Mouse (Mus musculus) hindbrain, embryonic 11.5 days (tissue): Measurements from ENCODE around the gene Sclt1. TPM values are rescaled to one million over a fixed set of nuclear protein-coding genes. Genes with fewer than 3 reads are reported as not detected.
"Not testable (repeated sequence)": the region's sequence is repeated elsewhere in the genome, so short reads cannot be mapped to it uniquely, and the experiment has no call there.

Source experiments
- ATAC-seq: fragments of 200-750 bp; cut with Nextera tagmentation; 2 replicates; pipeline ENCODE4 v1.8.0; 2017; ENCODE audit warnings: mild to moderate bottlenecking, moderate TSS enrichment, moderate library complexity; ENCODE audit not compliant: low FRiP score
- DNase-seq: peaks from one replicate; pipeline ENCODE4 v3.0.0-alpha.2; 2015; ENCODE audit warnings: low spot score
- H3K27ac ChIP-seq: fragments of 300-500 bp; sonication (generic); 2 replicates; pipeline ENCODE4 v1.5.1; 2014; ENCODE audit warnings: mild to moderate bottlenecking, low read depth, low read length
- H3K27me3 ChIP-seq: fragments of 300-500 bp; sonication (generic); 2 replicates; pipeline ENCODE4 v1.6.1; 2014; ENCODE audit warnings: mild to moderate bottlenecking, low read length, moderate library complexity, mixed read lengths; ENCODE audit not compliant: control insufficient read depth, insufficient read depth
- H3K36me3 ChIP-seq: fragments of 300-500 bp; sonication (generic); 2 replicates; pipeline ENCODE4 v1.6.1; 2014; ENCODE audit warnings: mild to moderate bottlenecking, low read length, moderate library complexity, mixed read lengths; ENCODE audit not compliant: control insufficient read depth, insufficient read depth
- H3K4me1 ChIP-seq: fragments of 300-500 bp; sonication (generic); replicated peaks from 2 replicates; pipeline ENCODE4 v1.6.1; 2014; ENCODE audit warnings: low read length, mixed read lengths; ENCODE audit not compliant: control insufficient read depth, insufficient read depth
- H3K4me2 ChIP-seq: fragments of 300-500 bp; sonication (generic); replicated peaks from 2 replicates; pipeline ENCODE4 v1.6.1; 2014; ENCODE audit warnings: mild to moderate bottlenecking, low read depth, low read length
- H3K4me3 ChIP-seq: fragments of 300-500 bp; sonication (generic); 2 replicates; pipeline ENCODE4 v1.5.1; 2014; ENCODE audit warnings: low read depth, low read length
- H3K9ac ChIP-seq: fragments of 300-500 bp; sonication (generic); 2 replicates; pipeline ENCODE4 v1.6.1; 2014; ENCODE audit warnings: low read depth, low read length
- H3K9me3 ChIP-seq: fragments of 300-500 bp; sonication (generic); 2 replicates; pipeline ENCODE4 v1.6.1; 2016; ENCODE audit warnings: low read length; ENCODE audit not compliant: control insufficient read depth
- WGBS: fragments of 180-500 bp; shearing (Covaris S2); extraction: QIAGEN DNeasy Blood & Tissue Kit; methylation state at CpG from one replicate; pipeline ENCODE4 v1.1.7; 2014; 5-methylcytosine and 5-hydroxymethylcytosine counted together
- polyA plus RNA-seq: library from polyadenylated mRNA; unstranded; fragments of >200 nt; fragmentation: Nextera tagmentation; extraction: Ambion mirVana; gene quantifications from 2 replicates; pipeline ENCODE4 v1.2.1, GENCODE M21; 2014

Gene Sclt1
- 24.4 and 31.0 TPM in 2 replicates for polyA plus RNA-seq

GRCm38 (mm10) chr3:41742278-41742934, at the start of gene Sclt1, which contains the start of gene D3Ertd751e:
Sclt1 (minus strand) TSS chr3:41742514.
D3Ertd751e (plus strand) TSS chr3:41742611.
- WGBS: 0% methylated on average over 59 of the region's 66 CpGs
- 0 out of 2 replicates have a peak, but pooled peaks cover 2% of the 10 kb centered on the region for H3K4me1 ChIP-seq
- no peaks in the 10 kb centered on the region for H3K27me3 ChIP-seq
- peak within 1 kb of the TSS; percentile 73 for H3K4me3 ChIP-seq
- H3K9ac ChIP-seq: peak within 1 kb of the TSS; percentile 74
- H3K9me3 ChIP-seq: no peaks in the 10 kb centered on the region
- H3K27ac ChIP-seq: peak within 1 kb of the TSS; percentile 95
- H3K36me3 ChIP-seq: no peaks in the 10 kb centered on the region
- DNase-seq: peak; percentile 97
- peak; percentile 99 for ATAC-seq
- peak within 1 kb of the TSS; percentile 59 for H3K4me2 ChIP-seq

GRCm38 (mm10) chr3:41762091-41762490, 19.8 kb upstream of the Sclt1 start:
- Histone ChIP-seq H3K4me2 (no peak overlapping the region), H3K36me3 (no peaks in the 10 kb centered on the region), H3K4me3 (no peak overlapping the region), H3K27ac (no peak overlapping the region), H3K9ac (no peak overlapping the region), H3K4me1 (no peaks in the 10 kb centered on the region), H3K9me3 (no peaks in the 10 kb centered on the region), H3K27me3 (no peaks in the 10 kb centered on the region)
- no peak for ATAC-seq
- WGBS: 87% methylated on average over 3 of the region's 3 CpGs
- no peak for DNase-seq

- Histone ChIP-seq H3K9ac (no peak overlapping the region), H3K4me1 (no peaks in the 10 kb centered on the region), H3K4me2 (no peak overlapping the region), H3K4me3 (no peak overlapping the region), H3K9me3 (no peaks in the 10 kb centered on the region), H3K27ac (no peak overlapping the region), H3K36me3 (no peaks in the 10 kb centered on the region), H3K27me3 (no peaks in the 10 kb centered on the region)
- ATAC-seq (no peak), DNase-seq (no peak)
- 79% methylated on average over 2 of the region's 2 CpGs for WGBS
These were observed 12.2 kb upstream of the Sclt1 start for GRCm38 (mm10) chr3:41754556-41754955.

- Histone ChIP-seq H3K9me3 (no peaks in the 10 kb centered on the region), H3K9ac (no peak overlapping the region), H3K4me1 (0 out of 2 replicates have a peak, but pooled peaks cover 2% of the 10 kb centered on the region), H3K4me3 (no peak overlapping the region), H3K27me3 (no peaks in the 10 kb centered on the region), H3K36me3 (no peaks in the 10 kb centered on the region), H3K27ac (no peak overlapping the region), H3K4me2 (peak overlapping the region; percentile 59; the same call in 1 of the 2 replicates)
- WGBS: 48% methylated on average over 6 of the region's 6 CpGs
- no peak for ATAC-seq
- no peak for DNase-seq
These were observed 1.1 kb upstream of the Sclt1 start for GRCm38 (mm10) chr3:41743436-41743835.

GRCm38 (mm10) chr3:41741601-41742277, 575 bp downstream of the Sclt1 start:
- H3K9ac ChIP-seq: peak overlapping the region; percentile 74
- DNase-seq (no peak), ATAC-seq (no peak)
- 1% methylated on average over 39 of the region's 39 CpGs for WGBS
- peak overlapping the region; percentile 95 for H3K27ac ChIP-seq
- peak overlapping the region; percentile 73 for H3K4me3 ChIP-seq
- H3K36me3 ChIP-seq: no peaks in the 10 kb centered on the region
- no peaks in the 10 kb centered on the region for H3K9me3 ChIP-seq
- no peaks in the 10 kb centered on the region for H3K27me3 ChIP-seq
- 0 out of 2 replicates have a peak, but pooled peaks cover 2% of the 10 kb centered on the region for H3K4me1 ChIP-seq
- peak overlapping the region; percentile 59 for H3K4me2 ChIP-seq

GRCm38 (mm10) chr3:41695681-41696080, 46.6 kb downstream of the Sclt1 start:
- Histone ChIP-seq H3K27ac (no peak overlapping the region), H3K27me3 (no peaks in the 10 kb centered on the region), H3K36me3 (no peaks in the 10 kb centered on the region), H3K4me1 (no peaks in the 10 kb centered on the region), H3K4me3 (no peak overlapping the region), H3K4me2 (no peak overlapping the region), H3K9ac (no peak overlapping the region), H3K9me3 (no peaks in the 10 kb centered on the region)
- 53% methylated on average over 1 of the region's 1 CpGs for WGBS
- DNase-seq: no peak
- no peak for ATAC-seq

GRCm38 (mm10) chr3:41692440-41693142, 49.7 kb downstream of the Sclt1 start:
- Histone ChIP-seq H3K36me3 (no peaks in the 10 kb centered on the region), H3K27ac (no peak overlapping the region), H3K4me2 (no peak overlapping the region), H3K27me3 (no peaks in the 10 kb centered on the region), H3K4me1 (no peaks in the 10 kb centered on the region), H3K9me3 (no peaks in the 10 kb centered on the region), H3K4me3 (no peak overlapping the region), H3K9ac (no peak overlapping the region)
- DNase-seq: no peak
- 94% methylated on average over 4 of the region's 4 CpGs for WGBS
- ATAC-seq: no peak

- H3K9ac ChIP-seq, H3K4me3 ChIP-seq, H3K4me1 ChIP-seq, H3K36me3 ChIP-seq, ATAC-seq, DNase-seq, H3K27ac ChIP-seq, H3K4me2 ChIP-seq, H3K9me3 ChIP-seq, H3K27me3 ChIP-seq: not testable (repeated sequence)
- WGBS: 92% methylated on average over 13 of the region's 13 CpGs
These were observed 52.1 kb downstream of the Sclt1 start for GRCm38 (mm10) chr3:41690114-41690640.
